Mouse (Mus musculus): ENCODE measurements around the gene Uevld. TPM values are rescaled to one million over a fixed set of nuclear protein-coding genes. Genes with fewer than 3 reads are reported as not detected.

Gene Uevld
- polyA plus RNA-seq (2015; fragmentation: Illumina TruSeq; extraction: RNeasy Lipid Tissue Mini Kit (QIAGEN cat#74804); ENCODE audit: insufficient read depth, low read depth, low replicate concordance), result 1.8 TPM

DNA sequence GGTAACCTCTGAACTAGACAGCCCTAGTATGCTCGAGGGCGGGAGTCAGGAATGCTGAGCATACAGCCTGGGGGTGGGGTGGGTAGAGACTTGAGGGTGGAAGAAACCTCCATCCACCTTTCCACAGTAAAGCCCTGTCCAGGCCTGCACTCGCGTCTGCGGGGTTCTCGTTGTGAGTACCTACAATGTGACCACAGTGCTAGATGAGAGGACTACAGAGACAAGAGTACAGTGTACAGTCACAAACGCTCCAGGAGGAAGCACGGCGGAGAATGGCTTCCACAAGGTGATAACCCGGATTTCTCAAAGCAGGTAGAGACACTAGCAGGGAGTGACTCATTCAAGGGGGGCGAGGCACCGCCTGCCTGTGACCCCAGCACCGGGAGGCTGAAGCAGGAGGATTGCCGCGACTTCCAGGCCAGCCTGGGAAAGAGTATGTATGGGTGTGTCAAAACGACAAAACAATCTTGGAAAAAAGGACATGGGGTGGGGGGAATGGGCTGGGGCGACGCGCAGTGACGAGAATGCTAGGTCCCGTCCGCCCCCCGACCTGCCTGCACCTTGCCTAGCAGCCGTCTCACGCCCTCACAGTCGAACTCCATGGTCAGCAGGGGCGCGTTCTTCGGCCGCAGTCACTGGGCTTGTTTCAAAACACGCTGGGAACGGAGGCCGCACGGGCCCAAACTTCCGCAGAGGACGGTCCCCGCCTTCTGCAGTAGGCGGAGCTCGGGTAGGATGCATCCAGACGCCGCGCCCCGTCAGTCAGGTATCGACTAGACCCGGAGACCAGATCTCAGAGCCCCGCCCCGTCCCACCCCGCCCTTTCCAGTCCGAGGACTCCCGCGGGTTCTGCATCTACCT lies at the start of gene Uevld:
Uevld (minus strand) TSS at position 697 of the 861 bp plus-strand sequence.

DNA sequence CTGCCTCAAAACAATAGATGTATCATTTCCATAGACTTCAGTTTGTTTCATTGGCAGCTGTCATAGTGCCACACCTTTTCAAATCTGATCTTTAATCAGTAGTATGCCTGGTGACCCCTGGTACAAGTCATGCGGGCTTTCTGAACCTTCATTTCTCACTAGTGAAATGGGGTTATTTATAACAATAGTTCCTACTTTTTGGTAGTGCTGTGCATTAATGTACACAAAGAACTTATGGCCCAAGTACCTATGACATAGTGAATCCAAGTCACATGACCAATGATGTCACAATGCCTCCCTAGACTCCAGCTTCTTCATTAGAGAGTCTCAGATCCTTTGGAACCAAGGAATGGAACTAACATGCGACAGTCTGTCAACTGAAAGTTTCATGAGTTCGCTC lies 25.0 kb upstream of the Uevld start, which contains the start of gene Gm9999:
Gm9999 (plus strand) TSS at position 301 of the 400 bp plus-strand sequence.

DNA sequence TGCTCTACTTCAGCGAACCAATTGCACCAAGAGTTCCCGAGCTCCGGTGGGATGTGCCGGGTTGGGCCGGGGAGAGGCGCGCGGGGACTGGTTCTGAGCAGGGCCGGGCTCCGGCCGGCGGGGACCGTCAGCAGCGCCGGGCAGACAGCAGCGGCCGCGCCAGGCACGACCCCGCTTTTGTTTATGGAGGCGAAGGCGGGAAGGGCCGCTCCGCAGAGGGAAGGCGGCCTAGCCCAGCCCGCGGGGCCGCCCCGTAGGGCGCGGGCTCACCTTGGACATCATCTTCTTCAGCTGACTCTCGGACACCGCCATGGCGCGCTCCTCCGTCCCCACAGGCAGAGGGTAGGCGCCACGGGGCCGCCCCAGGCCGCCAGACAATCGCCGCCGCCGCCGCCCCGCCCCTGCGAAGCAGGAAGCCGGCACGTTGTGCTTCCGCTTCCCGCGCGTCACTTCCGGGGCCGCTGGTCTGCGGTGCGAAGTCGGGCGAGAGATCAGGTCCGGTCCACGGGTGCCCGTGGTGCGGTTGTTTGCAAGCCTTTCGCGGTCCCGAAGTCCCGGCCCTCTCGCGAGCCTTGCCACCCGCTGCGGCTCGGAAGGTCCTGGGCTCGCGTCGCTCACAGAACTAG lies 38.7 kb downstream of the Uevld start, which contains the start of gene Tsg101:
Tsg101 (minus strand) TSS at position 419 of the 626 bp plus-strand sequence.

Other genes with a start within 250 kb of the Uevld start
- gene Saal1, start 247.8 kb downstream of the Uevld start, polyA plus RNA-seq (2015; fragmentation: Illumina TruSeq; extraction: RNeasy Lipid Tissue Mini Kit (QIAGEN cat#74804); ENCODE audit: insufficient read depth, low read depth, low replicate concordance), result 1.6 TPM
- gene Saa3, start 242.8 kb downstream of the Uevld start, polyA plus RNA-seq (2015; fragmentation: Illumina TruSeq; extraction: RNeasy Lipid Tissue Mini Kit (QIAGEN cat#74804); ENCODE audit: insufficient read depth, low read depth, low replicate concordance), result 4.4 TPM
- not detected for gene Saa4, start 225.9 kb downstream of the Uevld start, polyA plus RNA-seq (2015; fragmentation: Illumina TruSeq; extraction: RNeasy Lipid Tissue Mini Kit (QIAGEN cat#74804); ENCODE audit: insufficient read depth, low read depth, low replicate concordance)
- not detected for gene Saa1, start 215.5 kb downstream of the Uevld start, polyA plus RNA-seq (2015; fragmentation: Illumina TruSeq; extraction: RNeasy Lipid Tissue Mini Kit (QIAGEN cat#74804); ENCODE audit: insufficient read depth, low read depth, low replicate concordance)
- not detected for gene Saa2, start 206.7 kb downstream of the Uevld start, polyA plus RNA-seq (2015; fragmentation: Illumina TruSeq; extraction: RNeasy Lipid Tissue Mini Kit (QIAGEN cat#74804); ENCODE audit: insufficient read depth, low read depth, low replicate concordance)
- 8.7 TPM for gene Hps5, start 162.5 kb downstream of the Uevld start, polyA plus RNA-seq (2015; fragmentation: Illumina TruSeq; extraction: RNeasy Lipid Tissue Mini Kit (QIAGEN cat#74804); ENCODE audit: insufficient read depth, low read depth, low replicate concordance)
- 6.1 TPM for gene Gtf2h1, start 162.4 kb downstream of the Uevld start, polyA plus RNA-seq (2015; fragmentation: Illumina TruSeq; extraction: RNeasy Lipid Tissue Mini Kit (QIAGEN cat#74804); ENCODE audit: insufficient read depth, low read depth, low replicate concordance)
- gene Ldha, start 117.1 kb downstream of the Uevld start, polyA plus RNA-seq (2015; fragmentation: Illumina TruSeq; extraction: RNeasy Lipid Tissue Mini Kit (QIAGEN cat#74804); ENCODE audit: insufficient read depth, low read depth, low replicate concordance), result 36.2 TPM
- gene Ldhc, start 97.3 kb downstream of the Uevld start, polyA plus RNA-seq (2015; fragmentation: Illumina TruSeq; extraction: RNeasy Lipid Tissue Mini Kit (QIAGEN cat#74804); ENCODE audit: insufficient read depth, low read depth, low replicate concordance), result not detected
- 21.3 TPM for gene Tsg101, start 38.6 kb downstream of the Uevld start, polyA plus RNA-seq (2015; fragmentation: Illumina TruSeq; extraction: RNeasy Lipid Tissue Mini Kit (QIAGEN cat#74804); ENCODE audit: insufficient read depth, low read depth, low replicate concordance)
- gene Gm9999, start 25.1 kb upstream of the Uevld start, polyA plus RNA-seq (2015; fragmentation: Illumina TruSeq; extraction: RNeasy Lipid Tissue Mini Kit (QIAGEN cat#74804); ENCODE audit: insufficient read depth, low read depth, low replicate concordance), result not detected
- gene Spty2d1, start 49.9 kb upstream of the Uevld start, polyA plus RNA-seq (2015; fragmentation: Illumina TruSeq; extraction: RNeasy Lipid Tissue Mini Kit (QIAGEN cat#74804); ENCODE audit: insufficient read depth, low read depth, low replicate concordance), result 3.0 TPM
- 1.8 TPM for gene Tmem86a, start 92.1 kb upstream of the Uevld start, polyA plus RNA-seq (2015; fragmentation: Illumina TruSeq; extraction: RNeasy Lipid Tissue Mini Kit (QIAGEN cat#74804); ENCODE audit: insufficient read depth, low read depth, low replicate concordance)
- gene Ptpn5, start 175.2 kb upstream of the Uevld start, polyA plus RNA-seq (2015; fragmentation: Illumina TruSeq; extraction: RNeasy Lipid Tissue Mini Kit (QIAGEN cat#74804); ENCODE audit: insufficient read depth, low read depth, low replicate concordance), result not detected
- not detected for gene Mrgpra6, start 246.4 kb upstream of the Uevld start, polyA plus RNA-seq (2015; fragmentation: Illumina TruSeq; extraction: RNeasy Lipid Tissue Mini Kit (QIAGEN cat#74804); ENCODE audit: insufficient read depth, low read depth, low replicate concordance)